Mouse (Mus musculus) E14TG2a.4 (cell line): Measurements from ENCODE around the gene Ccdc174.
A peak's percentile ranks its signal among the peaks of the same experiment; 100 is the strongest.

ENCODE experiments used
- CTCF ChIP-seq: conservative IDR thresholded peaks from 2 replicates; pipeline ENCODE4 v1.5.1; 2014; ENCODE audit warnings: low read length
- NANOG ChIP-seq: IDR thresholded peaks from 2 replicates; pipeline ENCODE4 v1.6.1; 2014; ENCODE audit warnings: borderline replicate concordance, low read length, mixed read lengths
- POU5F1 ChIP-seq: IDR thresholded peaks from 2 replicates; pipeline ENCODE4 v1.6.1; 2014; ENCODE audit warnings: low read length, borderline replicate concordance

- TF ChIP-seq CTCF, result peak; percentile 73
- no peak for TF ChIP-seq POU5F1
- no peak for TF ChIP-seq NANOG
Measured at GRCm38 (mm10) chr6:91901505-91901904, 23.7 kb downstream of the Ccdc174 start.
